Mouse (Mus musculus): ENCODE data around the gene Gnao1.
A peak's percentile ranks its signal among the peaks of the same experiment; 100 is the strongest.

The Gnao1 gene

DNA sequence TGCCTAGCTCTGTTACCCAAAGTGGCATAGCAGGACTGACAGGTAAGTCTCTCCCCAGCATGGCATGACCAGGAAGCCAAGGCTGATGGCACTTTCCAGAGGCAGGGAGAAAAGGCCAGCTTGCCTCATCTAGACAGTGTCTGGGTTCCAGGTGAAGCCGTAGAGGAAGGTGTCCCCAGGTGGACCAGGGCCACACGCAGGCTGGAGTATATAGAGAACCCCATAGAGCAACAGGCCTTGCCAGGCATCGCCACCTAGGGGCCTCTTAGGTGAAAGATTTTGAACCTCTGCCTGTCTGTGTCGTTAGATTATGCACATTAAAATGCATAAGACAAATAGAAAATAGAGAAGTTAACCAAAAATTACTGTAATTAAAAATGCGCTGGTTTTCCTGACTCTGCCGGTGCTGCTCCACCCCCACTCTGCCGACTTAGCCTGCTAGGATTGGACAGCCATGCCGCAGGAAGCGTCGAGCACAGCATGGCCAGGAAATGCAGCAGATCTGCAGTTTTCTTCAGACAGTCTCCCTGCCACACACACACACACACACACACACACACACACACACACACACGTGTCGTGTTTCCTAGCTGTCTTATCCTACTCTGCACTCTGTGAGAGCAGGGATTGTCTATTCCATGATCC, 34.2 kb downstream of the Gnao1 start:
- no peak for DNase-seq (ENCODE audit: low spot score in 2 of 2)

- no peak for DNase-seq (ENCODE audit: low spot score in 2 of 2)
These were observed 35.4 kb downstream of the Gnao1 start for GRCm38 (mm10) chr8:93845186-93845585.

DNA sequence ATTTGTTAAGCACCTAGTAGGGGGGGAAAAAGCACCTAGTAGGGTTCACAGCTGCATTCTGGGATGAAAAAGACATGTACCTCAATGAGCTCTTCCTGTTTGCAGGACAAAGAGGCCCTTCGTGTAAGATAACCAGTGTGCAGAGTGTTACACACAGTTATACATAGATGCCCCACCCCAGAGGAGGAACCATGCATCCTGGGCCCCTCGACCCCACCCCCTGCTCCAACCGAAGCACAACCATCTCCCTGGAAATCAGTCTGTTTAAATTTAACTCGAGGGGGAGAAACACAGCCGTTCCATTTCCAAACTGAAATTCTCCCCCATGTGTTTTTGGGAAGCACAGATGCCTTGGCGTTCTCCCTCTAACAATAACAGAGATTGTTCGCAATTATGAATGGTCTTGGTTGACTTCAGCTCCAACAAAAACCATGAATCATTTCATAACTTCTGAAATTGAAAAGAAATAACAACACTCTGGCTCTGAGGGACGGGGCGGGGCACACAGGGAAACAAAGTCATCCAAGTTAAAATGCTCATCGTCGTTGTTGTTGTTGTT, 42.4 kb downstream of the Gnao1 start:
- no peak for DNase-seq (ENCODE audit: low spot score in 2 of 2)

DNA sequence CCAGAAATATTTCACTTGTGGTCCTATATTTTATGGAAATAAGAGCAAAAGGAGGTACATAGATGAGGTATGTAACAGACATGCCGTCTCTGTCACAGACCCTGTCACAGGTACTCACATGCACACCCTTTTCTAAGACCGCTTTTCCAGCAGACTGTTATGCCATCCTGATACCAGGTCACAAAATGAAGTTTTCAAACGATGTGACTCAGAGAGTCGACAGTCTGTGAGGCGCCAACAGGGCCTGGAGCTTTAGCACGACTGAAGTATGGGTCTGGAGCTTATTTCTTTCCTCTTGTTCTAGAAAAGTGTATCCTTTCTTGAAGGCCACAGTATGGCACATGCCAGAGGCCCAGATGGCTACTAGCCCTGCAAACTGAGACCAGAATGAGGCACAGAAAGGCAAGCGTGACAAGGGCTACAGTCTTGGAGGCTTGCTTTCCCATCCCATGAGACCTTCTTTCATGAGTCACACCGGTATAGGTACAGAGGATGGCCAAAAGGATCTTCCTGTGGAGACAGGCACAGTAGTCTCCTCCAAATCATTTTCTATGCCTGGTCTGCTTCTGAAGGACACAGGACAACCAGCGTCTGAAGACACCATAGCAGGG, 43.2 kb downstream of the Gnao1 start:
- DNase-seq (ENCODE audit: low spot score in 2 of 2), result no peak

DNA sequence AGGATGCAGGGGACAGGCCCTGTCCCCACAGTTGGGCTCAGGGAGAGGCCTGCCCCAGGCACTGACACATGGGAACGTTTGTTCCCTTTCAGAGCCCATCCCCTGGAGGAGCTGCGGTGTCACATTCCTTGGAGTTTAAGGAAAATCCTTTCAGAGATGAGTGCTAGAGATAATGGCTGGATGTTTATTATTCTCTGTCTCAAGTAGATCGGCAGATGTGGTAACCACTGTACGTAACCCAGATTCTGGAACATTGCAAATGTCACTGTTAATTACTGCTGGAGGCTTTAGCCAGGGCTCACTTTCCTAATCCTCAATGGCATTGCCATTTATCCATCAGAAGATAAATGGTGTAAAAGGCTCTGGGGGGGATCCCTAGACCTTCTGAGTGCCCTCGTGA, 44.9 kb downstream of the Gnao1 start:
- DNase-seq (ENCODE audit: low spot score in 2 of 2), result no peak

GRCm38 (mm10) chr8:93855272-93855671, 45.5 kb downstream of the Gnao1 start:
- no peak for DNase-seq (ENCODE audit: low spot score in 2 of 2)

DNA sequence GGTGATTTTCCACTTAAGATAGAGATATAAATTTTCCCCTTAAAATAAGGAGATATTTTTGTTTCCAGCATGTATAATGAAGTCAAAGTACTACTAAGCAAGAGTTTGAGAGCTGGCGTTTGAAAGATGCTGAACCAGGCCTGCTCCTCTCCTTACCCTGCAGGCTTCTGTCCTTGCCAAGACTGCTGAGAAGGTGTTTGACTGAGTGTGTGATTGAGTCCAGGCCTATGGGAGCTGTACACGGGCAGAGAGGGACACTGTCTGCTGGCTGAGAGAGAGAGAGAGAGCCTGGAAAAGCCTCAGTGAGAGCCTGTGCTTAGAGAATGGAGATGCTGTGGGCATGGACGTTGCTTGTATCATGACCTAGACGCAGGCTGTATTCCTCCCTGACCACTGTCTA, 47.4 kb downstream of the Gnao1 start:
- DNase-seq (ENCODE audit: low spot score in 2 of 2), result no peak

DNA sequence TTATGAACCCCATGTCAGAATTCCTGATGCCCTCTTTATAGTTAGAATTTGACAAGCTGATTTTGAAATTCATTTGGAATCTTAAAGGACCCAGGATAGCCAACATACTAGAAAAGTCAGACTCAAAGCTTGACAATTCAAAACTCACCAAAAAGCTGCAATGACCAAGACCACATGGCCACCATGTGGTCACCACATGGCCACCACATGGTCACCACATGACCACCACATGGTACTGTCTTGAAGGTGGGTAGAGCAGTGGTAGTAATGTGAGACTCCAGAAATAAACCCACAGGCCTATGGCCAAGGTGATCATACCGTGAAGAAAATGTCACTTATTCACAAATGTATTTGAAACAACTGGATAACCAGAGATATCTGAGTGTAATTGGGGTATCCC, 48.5 kb downstream of the Gnao1 start:
- no peak for DNase-seq (ENCODE audit: low spot score in 2 of 2)

GRCm38 (mm10) chr8:93860020-93860419, 50.3 kb downstream of the Gnao1 start:
- DNase-seq (ENCODE audit: low spot score in 2 of 2), result no peak

DNA sequence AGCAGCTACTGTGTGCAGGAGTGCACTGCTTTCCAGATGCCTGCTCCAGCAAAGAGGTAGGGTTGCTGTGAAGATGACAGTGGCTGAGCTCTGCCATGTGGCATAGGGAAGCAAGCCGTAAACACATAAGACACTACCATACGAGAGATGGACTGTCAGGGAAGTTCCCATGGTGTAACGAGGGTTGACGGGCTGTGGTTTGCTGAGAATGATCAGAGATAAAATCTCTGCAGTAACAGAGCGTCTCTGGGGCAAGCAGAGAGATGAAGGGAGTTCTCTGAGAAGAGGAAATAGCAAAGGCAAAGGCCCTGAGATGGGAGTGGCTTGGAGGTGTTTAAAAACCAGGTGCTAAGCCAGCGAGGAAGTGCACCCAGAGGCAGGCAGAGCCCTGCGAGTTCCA, 54.3 kb downstream of the Gnao1 start:
- DNase-seq (ENCODE audit: low spot score in 2 of 2), result no peak

DNA sequence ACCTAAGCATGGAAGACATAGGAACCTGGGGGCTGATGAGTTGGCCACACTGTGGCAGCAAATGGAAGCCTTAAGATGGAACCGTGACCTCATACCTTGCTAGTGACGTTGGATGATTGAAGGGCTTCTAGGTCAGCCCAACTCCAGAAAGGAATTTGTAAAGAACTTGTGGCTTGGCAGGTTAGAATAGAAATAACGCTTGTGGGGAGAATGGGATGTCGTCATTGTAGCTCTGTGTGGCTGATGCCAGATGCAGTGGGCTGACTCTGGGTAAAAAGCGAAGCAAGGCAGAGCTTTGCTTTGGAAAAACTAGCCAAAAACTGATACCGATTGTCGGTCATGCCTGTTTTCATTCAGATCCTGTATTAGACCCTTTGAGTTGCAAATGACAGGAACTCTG, 56.5 kb downstream of the Gnao1 start:
- DNase-seq (ENCODE audit: low spot score in 2 of 2), result no peak

DNA sequence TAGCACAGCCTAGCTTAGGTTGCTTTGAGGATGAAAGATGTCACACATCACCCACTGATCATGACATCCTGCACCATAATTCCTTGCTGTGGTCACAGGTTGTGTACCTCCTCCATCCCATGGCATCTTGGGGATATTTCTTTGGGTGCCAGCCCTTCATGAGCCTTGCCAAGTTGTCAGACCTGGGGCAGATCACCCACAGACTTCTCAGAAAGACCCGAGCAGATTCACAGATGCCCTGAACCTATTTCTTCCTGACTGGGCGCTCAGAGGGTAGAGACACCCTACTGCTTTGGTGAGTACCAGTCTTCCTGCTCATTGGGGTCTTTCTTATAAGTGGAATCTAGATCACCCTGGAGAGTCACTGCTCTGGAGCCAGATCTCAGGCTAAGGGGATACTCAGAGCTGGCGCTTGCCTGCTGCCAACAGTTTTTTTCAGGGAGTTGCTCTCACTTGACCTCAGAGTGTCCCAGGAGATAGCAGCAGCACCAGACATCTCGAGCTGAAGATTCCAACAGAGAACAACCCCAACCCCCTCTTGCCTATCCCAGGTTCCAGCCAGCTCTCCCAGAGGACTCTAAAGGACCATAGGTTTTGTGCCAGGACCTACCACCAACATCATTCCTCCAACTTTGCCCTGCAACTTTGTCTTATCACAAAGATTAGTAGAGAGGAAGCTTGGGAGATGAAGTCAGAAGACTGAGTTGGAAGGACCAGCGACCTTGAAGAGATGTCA, 58.9 kb downstream of the Gnao1 start:
- no peak for DNase-seq (ENCODE audit: low spot score in 2 of 2)

DNA sequence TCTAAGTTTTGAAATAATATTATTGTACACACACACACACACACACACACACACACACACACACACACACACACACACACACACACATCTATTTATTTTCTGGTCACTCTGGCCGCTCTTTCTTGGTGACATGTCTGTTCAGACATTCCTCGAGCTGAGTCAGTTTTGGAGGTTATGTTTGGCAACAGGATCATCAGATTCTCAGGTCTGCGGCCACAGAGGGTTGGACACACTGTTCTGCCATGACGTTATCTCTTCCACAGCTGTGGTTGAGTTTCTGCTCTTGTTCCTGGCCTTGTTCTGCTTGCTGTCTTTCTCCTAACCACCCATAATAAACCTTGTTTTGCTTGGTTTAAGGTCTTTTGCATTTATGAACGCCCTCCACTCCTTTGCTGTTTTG, 61.5 kb downstream of the Gnao1 start:
- no peak for DNase-seq (ENCODE audit: low spot score in 2 of 2)

GRCm38 (mm10) chr8:93878396-93878795, 68.6 kb downstream of the Gnao1 start:
- no peak for DNase-seq (ENCODE audit: low spot score in 2 of 2)

DNA sequence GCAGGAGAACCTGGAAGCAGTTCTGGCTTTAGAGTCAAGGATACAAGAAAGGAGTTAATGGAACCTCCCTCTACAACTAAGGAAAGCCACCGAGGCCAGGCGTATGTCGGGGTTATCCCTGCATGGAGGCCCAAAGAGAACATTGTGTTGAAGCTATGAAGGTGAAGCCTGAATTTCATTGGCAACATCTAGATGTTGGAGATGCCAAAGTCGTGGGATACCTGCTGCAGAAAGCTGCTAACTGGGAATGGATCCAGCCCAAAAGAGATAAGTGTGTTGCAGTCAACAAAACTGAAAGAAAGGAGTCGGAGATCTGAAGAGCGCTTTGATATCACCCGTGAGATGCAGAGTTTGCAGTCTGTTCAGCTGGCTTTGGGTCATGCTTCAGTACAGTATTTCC, 70.2 kb downstream of the Gnao1 start:
- no peak for DNase-seq (ENCODE audit: low spot score in 2 of 2)

DNA sequence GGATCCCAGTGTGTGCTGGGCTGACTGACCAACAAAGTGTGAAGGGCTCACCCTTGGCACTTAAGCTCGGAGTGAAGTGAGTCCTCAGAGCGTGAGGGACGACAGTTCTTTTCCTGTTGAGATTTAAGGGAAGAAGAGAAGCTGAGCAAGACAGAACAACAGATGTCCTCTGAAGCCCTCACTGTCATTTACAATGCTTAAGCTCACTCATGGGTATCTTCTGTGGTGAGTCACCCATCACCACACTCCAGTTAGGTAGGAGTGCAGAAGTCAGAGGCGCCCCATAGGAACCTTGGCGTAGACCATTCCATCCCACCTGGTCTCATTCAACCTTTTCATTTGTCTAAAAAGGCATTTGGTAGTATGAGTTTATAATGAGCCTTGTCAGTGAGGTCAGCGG, 71.6 kb downstream of the Gnao1 start:
- no peak for DNase-seq (ENCODE audit: low spot score in 2 of 2)

DNA sequence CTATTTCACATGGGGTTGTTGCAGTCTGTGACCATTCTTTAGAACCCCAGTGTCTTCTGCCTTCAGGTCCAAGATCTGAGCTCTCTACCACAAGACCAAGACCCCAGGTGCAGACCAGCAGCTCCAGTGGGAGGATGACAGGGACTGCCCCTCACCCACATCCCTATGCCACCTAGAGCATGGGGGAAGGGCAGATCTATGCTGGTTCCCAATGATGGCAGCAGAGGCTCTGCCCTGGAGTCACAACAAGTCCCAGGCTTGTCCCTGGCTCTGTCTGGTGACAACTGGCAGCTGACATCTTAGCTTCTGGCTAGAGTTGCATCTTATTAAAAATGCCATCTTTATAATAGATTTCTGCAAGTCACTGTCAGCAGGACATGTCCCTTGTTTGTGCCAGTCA, 73.5 kb downstream of the Gnao1 start:
- no peak for DNase-seq (ENCODE audit: low spot score in 2 of 2)

DNA sequence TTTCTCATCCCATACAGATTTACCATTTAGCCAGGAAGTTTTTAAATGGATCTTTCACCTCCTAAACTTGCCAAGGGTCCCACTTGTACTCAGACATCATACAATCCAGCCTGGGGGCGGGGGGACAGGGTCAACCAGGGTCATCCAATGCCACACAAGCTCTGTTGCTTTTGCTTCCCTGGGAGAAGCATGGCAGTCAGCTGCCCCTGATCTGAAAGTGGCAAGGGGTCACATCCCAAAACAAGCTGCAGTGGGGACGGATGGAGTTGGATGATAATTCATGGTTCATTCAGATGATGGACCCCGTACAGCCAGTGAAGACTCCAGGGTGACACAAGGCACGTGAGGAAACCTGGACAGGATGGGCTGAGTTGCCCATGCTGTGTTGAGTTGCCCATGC, 74.0 kb downstream of the Gnao1 start:
- no peak for DNase-seq (ENCODE audit: low spot score in 2 of 2)

DNA sequence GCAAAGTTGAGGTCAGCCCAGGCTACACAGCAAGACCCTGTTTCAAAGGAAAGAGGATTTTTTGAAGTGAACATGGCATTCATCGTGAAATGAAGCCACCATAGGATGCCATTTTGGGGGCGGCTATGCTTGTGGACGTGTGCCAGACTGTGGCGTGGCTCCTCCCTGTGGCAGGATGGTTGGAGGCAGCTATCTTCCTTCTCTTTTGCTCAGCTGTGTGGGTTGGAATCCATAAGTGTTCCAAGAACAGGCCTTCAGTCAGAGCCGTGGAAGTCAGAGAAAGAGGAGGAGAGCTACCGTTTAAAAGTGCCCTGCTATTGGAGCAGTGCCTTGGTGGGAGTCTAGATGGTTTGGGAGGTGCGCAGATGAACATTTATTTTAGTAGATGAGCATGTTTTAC, 74.5 kb downstream of the Gnao1 start:
- peak; percentile 73 to 81 for DNase-seq (ENCODE audit: low spot score in 2 of 2)

DNA sequence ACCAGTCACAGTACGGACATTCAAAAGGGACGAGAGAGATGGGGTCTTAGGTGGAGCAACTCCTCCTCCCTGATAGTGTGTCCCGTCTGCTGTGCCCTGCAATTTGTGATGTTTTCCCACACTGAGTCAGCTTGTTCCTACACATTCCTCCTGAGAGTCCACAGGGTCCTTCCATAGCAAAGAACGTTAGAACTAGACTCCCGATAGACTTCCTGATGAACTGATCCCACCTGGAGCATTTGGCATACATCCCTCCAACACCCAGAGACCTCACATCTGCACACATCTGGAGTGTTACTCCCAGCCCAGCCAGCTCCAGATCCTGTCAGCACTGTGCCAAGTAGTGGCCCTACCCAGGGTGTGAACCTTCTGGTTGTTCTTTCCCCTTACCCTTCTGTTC, 76.4 kb downstream of the Gnao1 start:
- no peak for DNase-seq (ENCODE audit: low spot score in 2 of 2)

DNA sequence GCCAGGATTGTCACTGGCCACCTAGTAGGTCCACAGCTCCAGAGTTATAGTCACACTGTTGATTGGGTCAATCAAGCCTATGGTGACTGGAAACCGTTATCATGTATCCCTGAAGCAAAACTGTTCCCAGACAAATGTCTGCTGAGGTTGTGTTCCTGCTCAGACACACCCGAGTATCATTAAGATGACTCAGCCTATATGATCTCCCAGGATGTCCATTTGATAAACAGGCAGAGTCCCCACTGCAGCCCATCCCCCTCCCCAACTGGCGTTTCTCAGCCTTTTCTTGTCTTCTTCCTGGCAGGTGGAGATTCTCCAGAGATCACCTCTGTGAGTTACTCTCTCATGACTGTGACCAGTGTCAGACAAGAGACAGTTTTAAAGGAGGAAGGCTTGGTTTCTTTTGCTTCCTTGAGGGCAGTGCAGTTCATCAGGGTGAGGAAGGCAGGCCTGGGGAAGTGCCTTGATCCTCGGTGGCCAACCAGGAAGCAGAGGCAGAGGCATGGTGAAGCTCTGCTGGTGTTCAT, 78.4 kb downstream of the Gnao1 start:
- no peak for DNase-seq (ENCODE audit: low spot score in 2 of 2)

- DNase-seq (ENCODE audit: low spot score in 2 of 2), result no peak
These were observed 79.1 kb downstream of the Gnao1 start for GRCm38 (mm10) chr8:93888702-93889480.
